Mouse (Mus musculus) adrenal gland, postnatal 25 days (tissue): ENCODE measurements around the gene Clns1a. TPM values are rescaled to one million over a fixed set of nuclear protein-coding genes. Genes with fewer than 3 reads are reported as not detected.

Experiments
- DNase-seq: peaks from one replicate; pipeline ENCODE4 v3.0.0; 2021; ENCODE audit warnings: mixed read lengths
- long read RNA-seq: library from polyadenylated mRNA; stranded (forward); transcript quantifications from one replicate; pipeline ENCODE4 v2.0.0, GENCODE M21; 2021
- total RNA-seq: library from RNA; stranded (reverse); gene quantifications from 2 replicates; pipeline ENCODE4 v1.2.3, GENCODE M21; 2021

Clns1a gene
- 54.1 and 56.9 TPM in 2 replicates for total RNA-seq
- long read RNA-seq, transcript Clns1a-203 (1 exons, 3,002 nt) = minor isoform, 6 of 99 reads
- long read RNA-seq, transcript Clns1a-201 (7 exons, 1,504 nt) = major isoform, 89 of 99 reads
- long read RNA-seq, partial matches to known transcripts = 3 of 99 reads
- long read RNA-seq, other reads (novel, unspliced or antisense) = 1 of 99 reads

- peak; percentile 92 for DNase-seq
Observed at GRCm38 (mm10) chr7:97696506-97697254, at the start of gene Clns1a. Gene Clns1a (plus strand): TSS chr7:97696634.

DNA sequence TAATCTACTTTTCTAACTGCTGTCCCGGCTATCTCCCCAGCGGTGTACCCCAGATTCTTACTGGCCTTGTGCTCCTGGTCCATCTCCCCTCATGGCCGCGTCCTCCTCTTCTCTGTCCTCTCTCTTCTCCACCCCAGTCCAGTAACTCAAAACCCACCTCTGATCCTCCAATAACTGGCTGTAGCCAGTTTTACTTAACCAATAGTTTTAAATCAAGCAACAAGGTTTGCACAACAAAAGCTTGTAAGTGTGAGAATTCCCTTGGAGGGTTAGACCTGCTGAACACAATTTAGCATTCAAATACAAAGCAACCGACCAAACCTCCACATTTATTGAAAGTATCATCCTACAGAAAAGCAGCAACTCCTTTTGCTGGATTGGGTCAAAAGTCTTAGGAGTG, 48.8 kb upstream of the Clns1a start:
- no peak for DNase-seq

GRCm38 (mm10) chr7:97650729-97651128, 45.7 kb upstream of the Clns1a start:
- DNase-seq = no peak

DNA sequence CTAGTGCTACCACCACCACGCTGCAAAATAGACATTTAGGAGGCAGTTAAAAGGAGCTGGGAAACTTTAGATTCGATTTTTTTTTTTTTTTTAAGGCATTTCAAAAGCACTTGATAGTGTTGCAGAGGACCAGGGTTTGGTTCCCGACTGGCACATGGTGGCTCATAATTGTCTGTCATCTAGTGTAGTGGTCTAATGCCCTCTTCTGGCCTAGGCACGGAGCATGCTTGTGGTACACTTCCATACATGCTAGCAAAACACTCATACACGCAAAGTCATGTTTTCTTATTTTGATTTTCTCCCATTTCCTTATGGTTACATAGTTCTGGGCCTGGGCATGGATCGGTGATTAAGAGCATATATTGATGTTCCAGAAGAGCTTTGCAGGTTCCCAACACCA, 40.3 kb upstream of the Clns1a start:
- DNase-seq = no peak

DNA sequence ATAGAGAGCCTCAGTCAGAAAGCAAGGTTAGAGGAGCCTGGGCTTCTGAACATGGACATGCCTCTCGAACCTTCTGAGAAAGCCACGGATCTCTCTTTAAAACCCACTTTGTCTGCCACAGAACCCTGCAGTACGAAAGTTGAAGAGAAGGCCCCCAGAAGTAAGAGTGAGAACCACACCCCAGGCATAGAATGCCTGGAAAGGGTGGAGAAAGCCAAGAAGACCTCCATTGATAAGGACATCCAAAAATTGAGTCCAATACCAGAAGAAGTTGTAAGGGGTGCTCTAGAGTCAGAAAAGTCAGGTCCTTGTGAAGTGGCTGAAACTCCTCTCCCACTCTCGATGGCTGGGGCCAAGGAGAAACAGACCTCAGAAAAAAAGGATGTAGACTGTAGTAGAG, 34.8 kb upstream of the Clns1a start:
- DNase-seq = no peak

DNA sequence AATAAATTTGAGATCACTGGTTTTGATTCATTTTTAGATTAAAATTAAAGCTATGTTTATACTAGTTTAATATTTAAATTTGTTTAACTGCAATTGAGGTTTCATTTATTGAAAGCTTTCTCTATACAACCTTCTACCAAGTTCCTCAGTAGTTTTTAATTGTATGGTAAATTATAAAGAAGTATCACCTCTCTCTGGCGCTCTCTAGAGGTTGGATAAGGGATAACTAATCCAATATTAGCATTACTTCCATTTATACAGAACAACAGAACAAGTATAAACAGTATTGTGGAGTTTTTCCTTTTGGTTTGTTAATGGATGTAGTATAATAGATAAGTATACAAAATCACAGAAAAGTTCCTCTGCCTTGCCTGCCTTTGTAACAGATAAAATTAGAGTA, 17.2 kb upstream of the Clns1a start:
- no peak for DNase-seq

GRCm38 (mm10) chr7:97687831-97688230, 8.6 kb upstream of the Clns1a start:
- DNase-seq = no peak

GRCm38 (mm10) chr7:97695441-97695840, 993 bp upstream of the Clns1a start:
- no peak for DNase-seq

DNA sequence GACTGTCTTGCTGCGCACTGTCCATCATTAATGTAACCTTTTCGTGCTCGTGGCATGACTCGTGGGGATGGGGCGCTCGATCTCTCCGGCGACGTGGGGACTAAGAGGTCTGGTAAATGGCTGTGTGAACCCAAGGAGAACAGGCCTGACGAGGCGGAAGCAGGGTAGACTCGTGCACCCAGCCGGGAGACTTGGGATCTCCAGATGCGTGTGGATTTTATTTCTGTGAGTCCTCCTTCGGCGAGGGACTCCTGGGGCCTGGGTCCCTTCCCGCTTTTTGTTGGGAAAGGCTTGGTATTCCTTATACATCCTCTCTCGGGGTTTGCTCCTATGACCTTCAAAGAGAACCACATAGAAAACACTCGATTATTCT, 315 bp upstream of the Clns1a start:
- peak; percentile 16 for DNase-seq

GRCm38 (mm10) chr7:97700173-97700572, 3.7 kb downstream of the Clns1a start:
- no peak for DNase-seq

DNA sequence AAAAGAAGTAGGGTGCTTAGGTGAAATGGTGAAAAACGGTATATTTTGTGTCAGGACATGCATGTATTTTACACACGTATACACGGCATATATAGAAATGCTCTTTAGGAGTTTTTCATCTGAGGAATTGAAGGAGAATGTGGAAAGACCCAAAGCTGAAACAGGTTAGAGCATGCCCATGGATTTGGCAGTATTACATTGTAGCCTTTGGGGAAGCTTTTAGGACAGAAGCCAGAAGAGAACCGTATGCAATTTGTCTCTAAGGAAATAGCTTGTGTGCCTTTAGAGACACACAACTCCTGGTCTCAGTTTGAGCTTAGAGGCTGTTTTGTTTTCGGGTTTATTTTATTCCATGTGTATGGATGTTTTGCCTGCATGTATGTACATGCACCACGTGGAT, 4.7 kb downstream of the Clns1a start:
- no peak for DNase-seq

DNA sequence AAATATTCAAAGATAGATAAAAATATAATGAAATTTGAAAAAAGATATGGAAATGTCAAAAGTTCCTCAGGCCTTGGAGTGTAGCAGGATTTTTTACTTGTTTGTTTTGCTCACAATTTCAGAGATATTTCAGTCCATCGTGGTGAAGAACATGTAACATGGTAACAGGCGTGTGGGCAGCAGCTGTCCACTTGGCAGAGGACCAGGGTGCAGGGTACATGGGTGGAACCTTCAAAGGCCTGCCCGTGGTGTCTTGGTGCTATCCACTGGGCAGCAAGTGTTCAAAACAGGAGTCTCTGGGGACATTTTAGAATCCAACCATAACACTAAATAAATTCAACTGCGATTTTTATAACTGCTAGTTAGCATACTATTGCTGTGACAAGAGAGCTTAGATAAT, 10.7 kb downstream of the Clns1a start:
- no peak for DNase-seq

DNA sequence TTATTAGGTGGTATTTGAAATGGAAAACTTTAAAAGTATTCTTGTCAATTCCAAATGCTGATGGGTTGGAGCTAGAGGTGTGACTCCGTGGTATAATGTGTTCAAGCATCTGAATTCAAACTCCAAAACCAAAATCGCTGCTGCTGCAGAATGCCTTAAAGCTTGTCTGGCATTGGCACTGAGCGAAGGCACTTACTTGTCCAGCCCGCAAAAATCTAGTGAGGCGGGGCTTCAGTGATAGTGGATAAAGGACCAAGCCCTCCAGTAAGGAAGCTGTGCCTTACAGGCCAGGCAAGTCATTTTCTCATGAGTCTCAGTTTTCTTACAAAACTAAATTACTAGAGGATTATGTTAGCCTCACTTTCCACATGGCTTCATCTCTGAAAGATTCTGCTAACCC, 11.4 kb downstream of the Clns1a start:
- DNase-seq = no peak

- no peak for DNase-seq
Observed at GRCm38 (mm10) chr7:97709204-97709603, 12.8 kb downstream of the Clns1a start.

DNA sequence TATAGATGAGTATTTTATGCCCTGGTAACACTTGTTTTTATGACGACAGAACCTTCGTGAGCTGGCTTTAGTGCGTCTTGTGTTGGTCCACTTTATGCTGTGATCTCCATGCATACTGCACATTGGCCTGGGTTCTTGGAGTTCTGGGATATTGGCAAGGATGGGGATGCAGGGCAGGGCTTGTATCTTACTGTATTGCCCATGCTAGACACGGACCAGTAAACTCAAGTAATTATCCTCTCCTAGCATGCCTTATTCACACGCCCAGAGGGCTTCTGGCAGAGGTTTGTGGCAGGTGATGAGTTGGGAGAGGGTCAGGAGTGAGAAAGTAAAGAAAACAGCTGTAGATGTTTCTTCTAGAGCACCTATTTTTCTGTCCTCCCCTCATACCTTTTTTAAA, 18.2 kb downstream of the Clns1a start:
- DNase-seq = no peak

GRCm38 (mm10) chr7:97717326-97717725, 20.9 kb downstream of the Clns1a start:
- no peak for DNase-seq

GRCm38 (mm10) chr7:97719078-97719477, 22.6 kb downstream of the Clns1a start:
- DNase-seq = no peak

DNA sequence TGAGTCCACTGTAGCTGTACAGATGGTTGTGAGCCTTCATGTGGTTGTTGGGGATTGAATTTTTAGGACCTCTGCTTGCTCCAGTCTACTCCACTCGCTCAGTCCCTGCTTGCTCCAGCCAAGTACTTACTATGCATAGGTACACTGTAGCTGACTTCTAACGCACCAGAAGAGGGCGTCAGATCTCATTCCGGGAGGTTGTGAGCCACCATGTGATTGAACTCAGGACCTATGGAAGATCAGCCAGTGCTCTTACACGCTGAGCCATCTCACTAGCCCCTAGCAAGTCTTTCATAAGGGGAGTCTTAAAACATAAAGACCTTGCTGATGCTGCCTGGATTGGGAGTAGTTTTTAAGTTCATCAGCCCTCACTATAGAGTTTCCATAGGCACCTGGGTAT, 23.7 kb downstream of the Clns1a start:
- DNase-seq = no peak

DNA sequence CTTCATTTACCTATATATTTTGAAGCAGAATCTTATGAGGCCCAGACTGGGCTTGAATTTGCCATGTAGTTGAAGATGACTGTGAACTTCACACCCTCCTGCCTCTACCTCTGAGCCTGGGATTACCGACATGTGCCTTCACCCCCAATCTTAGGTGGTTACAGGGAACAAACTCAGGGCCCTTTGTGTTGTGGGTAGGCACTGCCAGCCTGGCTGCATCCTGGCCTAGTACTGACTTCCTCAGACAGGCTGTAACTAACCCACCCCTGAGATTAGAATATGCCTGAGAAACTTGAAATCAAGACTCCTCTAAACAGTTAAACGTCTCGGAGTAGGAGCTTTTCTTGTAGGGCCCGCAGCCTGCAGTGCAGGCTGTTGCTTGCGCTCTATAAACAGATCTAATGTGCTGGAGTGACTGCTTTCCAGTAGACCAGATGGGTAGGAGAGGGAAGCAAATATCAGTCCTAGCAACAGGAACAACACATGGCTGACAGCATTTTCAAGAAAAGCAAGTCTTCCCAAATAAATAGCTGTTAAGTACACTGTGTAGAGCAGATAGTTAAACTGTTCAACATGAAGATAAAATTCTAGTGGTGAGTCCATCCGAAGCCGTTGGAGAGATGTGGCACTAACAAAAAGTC, 26.0 kb downstream of the Clns1a start:
- DNase-seq = no peak

- DNase-seq = no peak
Observed at GRCm38 (mm10) chr7:97723646-97724538, 27.5 kb downstream of the Clns1a start.

- no peak for DNase-seq
Observed at GRCm38 (mm10) chr7:97725401-97725800, 29.0 kb downstream of the Clns1a start.

GRCm38 (mm10) chr7:97726080-97726479, 29.6 kb downstream of the Clns1a start:
- no peak for DNase-seq

DNA sequence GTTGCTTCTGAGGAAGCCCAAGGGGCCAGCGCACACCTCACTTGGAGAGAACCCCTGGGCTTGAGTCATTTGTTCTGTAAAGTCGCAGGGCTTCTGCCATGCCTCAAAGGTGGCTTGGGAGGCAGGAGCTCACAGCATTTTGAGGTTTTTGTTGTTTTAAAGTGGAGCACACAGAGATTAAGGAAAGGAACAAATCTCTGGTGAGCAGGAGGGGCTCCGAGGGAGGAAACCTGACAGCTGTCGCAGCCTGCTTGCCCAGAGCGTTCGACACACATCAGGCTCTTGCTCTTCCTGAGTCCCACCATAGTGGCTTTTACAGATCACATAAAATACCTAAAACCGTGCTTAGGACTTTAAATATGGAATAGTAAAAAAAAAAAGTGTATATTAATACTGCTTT, 30.3 kb downstream of the Clns1a start:
- DNase-seq = no peak
